Mouse (Mus musculus) myocyte (in vitro differentiated cells): ENCODE measurements around the gene Gm2174. TPM values are rescaled to one million over a fixed set of nuclear protein-coding genes. Genes with fewer than 3 reads are reported as not detected.

Experiments
- H3K27me3 ChIP-seq: one replicate; pipeline ENCODE4 v1.6.1; 2011; ENCODE audit not compliant: control insufficient read depth, insufficient read depth, insufficient read length
- H3K36me3 ChIP-seq: one replicate; pipeline ENCODE4 v1.6.1; 2011; ENCODE audit not compliant: control insufficient read depth, insufficient read depth
- H3K4me2 ChIP-seq: one replicate; pipeline ENCODE4 v1.6.1; 2011; ENCODE audit warnings: low read depth, control low read depth
- H3K4me3 ChIP-seq: one replicate; pipeline ENCODE4 v1.5.1; 2011; ENCODE audit warnings: mild to moderate bottlenecking, control low read depth, moderate library complexity
- H3K79me2 ChIP-seq: one replicate; pipeline ENCODE4 v1.6.1; 2011; ENCODE audit not compliant: control insufficient read depth, insufficient read depth
- H3ac ChIP-seq: one replicate; pipeline ENCODE4 v1.6.1; 2011; ENCODE audit not compliant: control insufficient read depth, insufficient read length
- CEBPB ChIP-seq: IDR thresholded peaks from 2 replicates; pipeline ENCODE4 v1.6.1; 2011; ENCODE audit warnings: mild to moderate bottlenecking, moderate library complexity; ENCODE audit not compliant: poor library complexity, insufficient read depth, severe bottlenecking
- E2F4 ChIP-seq: IDR thresholded peaks from one replicate; pipeline ENCODE4 v1.6.1; 2011; ENCODE audit warnings: mild to moderate bottlenecking, control low read depth, moderate library complexity; ENCODE audit not compliant: insufficient read depth
- MAX ChIP-seq: IDR thresholded peaks from one replicate; pipeline ENCODE4 v1.6.1; 2011; ENCODE audit warnings: low read depth, mild to moderate bottlenecking, control low read depth
- MYOD1 ChIP-seq, 3 experiments: IDR thresholded peaks; one replicate each; pipeline ENCODE4 v1.6.1; 2011; ENCODE audit warnings: control low read depth in 2 of 3, low read depth in 2 of 3, mild to moderate bottlenecking in 2 of 3, moderate library complexity in 1 of 3; ENCODE audit not compliant: insufficient read length in 2 of 3, control insufficient read depth in 1 of 3
- MYOG ChIP-seq, 3 experiments: IDR thresholded peaks; one replicate each; pipeline ENCODE4 v1.6.1; 2011; ENCODE audit warnings: control low read depth in 2 of 3, low read depth in 2 of 3, mild to moderate bottlenecking in 2 of 3; ENCODE audit not compliant: insufficient read length in 2 of 3, control insufficient read depth in 1 of 3, insufficient read depth in 1 of 3
- POLR2A ChIP-seq: IDR thresholded peaks from one replicate; pipeline ENCODE4 v1.6.1; 2011; ENCODE audit warnings: low read depth, mild to moderate bottlenecking, control low read depth, moderate library complexity; ENCODE audit not compliant: insufficient read length
- POLR2AphosphoS2 ChIP-seq: IDR thresholded peaks from one replicate; pipeline ENCODE4 v1.6.1; 2011; ENCODE audit warnings: low read depth, control low read depth; ENCODE audit not compliant: insufficient read length
- REST ChIP-seq: IDR thresholded peaks from one replicate; pipeline ENCODE4 v1.6.1; 2011; ENCODE audit warnings: mild to moderate bottlenecking, control low read depth, moderate library complexity; ENCODE audit not compliant: insufficient read depth, insufficient read length
- SRF ChIP-seq: IDR thresholded peaks from one replicate; pipeline ENCODE4 v1.6.1; 2011; ENCODE audit warnings: low read depth; ENCODE audit not compliant: control insufficient read depth, insufficient read length
- TCF12 ChIP-seq: IDR thresholded peaks from one replicate; pipeline ENCODE4 v1.6.1; 2011; ENCODE audit warnings: mild to moderate bottlenecking, control low read depth; ENCODE audit not compliant: poor library complexity, insufficient read depth, severe bottlenecking
- TCF3 ChIP-seq: IDR thresholded peaks from one replicate; pipeline ENCODE4 v1.6.1; 2011; ENCODE audit warnings: low read depth, control low read depth; ENCODE audit not compliant: insufficient read length
- USF1 ChIP-seq: IDR thresholded peaks from one replicate; pipeline ENCODE4 v1.6.1; 2011; ENCODE audit warnings: low read depth, mild to moderate bottlenecking, control low read depth, moderate library complexity
- polyA plus RNA-seq: library from polyadenylated mRNA; unstranded; fragments of >200 nt; fragmentation: generic; extraction: Trizol; gene quantifications from one replicate; pipeline ENCODE4 v1.2.1, GENCODE M21; 2012; ENCODE audit warnings: missing spikeins

Gm2174 gene
- polyA plus RNA-seq, 1 experiment: 0.26 TPM

DNA sequence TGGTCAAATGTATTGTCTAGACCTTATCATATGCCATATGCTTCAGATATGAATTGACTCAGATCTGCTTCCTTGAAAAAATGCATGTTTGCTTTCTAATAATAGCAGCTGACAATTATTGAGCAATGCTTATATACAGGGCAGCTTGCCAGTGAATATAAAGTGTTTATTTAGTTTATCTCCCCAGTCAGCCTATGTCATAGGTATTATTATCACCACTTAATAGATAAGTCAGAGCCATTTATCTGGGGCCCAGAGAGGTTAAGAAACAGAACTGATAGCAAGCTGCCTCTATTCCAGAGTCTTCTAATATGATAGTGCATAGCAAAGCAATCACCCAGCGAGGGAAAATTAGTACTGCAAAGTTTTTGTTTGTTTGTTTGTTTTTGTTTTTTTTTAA, 17.1 kb downstream of the Gm2174 start:
- H3K27me3 ChIP-seq: no peaks in the 10 kb centered on the region
- H3K36me3 ChIP-seq: no peaks in the 10 kb centered on the region
- H3K4me2 ChIP-seq: no peak overlapping the region
- no peaks in the 10 kb centered on the region for H3K79me2 ChIP-seq
- TF ChIP-seq SRF: no peak
- no peak for TF ChIP-seq REST
- no peak for TF ChIP-seq POLR2A
- TF ChIP-seq MAX: no peak
- no peak overlapping the region for H3ac ChIP-seq
- H3K4me3 ChIP-seq: no peak overlapping the region

GRCm38 (mm10) chrX:56467688-56468087, 19.9 kb downstream of the Gm2174 start:
- TF ChIP-seq TCF3 (no peak), POLR2AphosphoS2 (no peak), MYOG (IDR thresholded peaks at IDR 0.05; ENCODE audit: control insufficient read depth in 1 of 3, insufficient read depth in 1 of 3, insufficient read length in 2 of 3, low read depth in 2 of 3) (no peak), USF1 (no peak), REST (no peak), CEBPB (no peak), TCF12 (no peak), POLR2A (no peak), SRF (no peak), E2F4 (no peak), MYOD1 (IDR thresholded peaks at IDR 0.05; ENCODE audit: control insufficient read depth in 1 of 3, insufficient read length in 2 of 3, low read depth in 2 of 3) (no peak), MAX (no peak)
- Histone ChIP-seq H3K27me3 (no peaks in the 10 kb centered on the region), H3ac (no peak overlapping the region), H3K4me3 (no peak overlapping the region), H3K79me2 (no peaks in the 10 kb centered on the region), H3K4me2 (no peak overlapping the region), H3K36me3 (no peaks in the 10 kb centered on the region)

DNA sequence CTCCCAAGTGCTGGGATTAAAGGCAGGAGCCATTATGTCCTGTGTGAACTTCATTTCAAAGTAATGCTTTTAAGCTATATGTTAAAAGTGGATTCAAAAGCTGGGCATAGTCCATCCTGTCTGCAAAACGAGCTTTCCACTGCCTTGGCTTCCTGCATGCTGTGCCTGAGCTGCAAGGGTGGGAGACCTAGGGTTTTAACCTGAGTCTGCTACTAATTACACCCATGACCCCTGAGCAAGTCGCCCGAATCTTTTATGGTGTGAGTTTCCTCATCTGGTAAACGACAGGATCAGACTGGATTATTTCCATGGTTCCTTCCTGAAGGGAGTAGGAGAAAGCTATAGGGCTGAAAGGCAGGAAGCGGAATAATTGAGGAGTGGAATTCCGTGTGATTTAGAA, 20.7 kb downstream of the Gm2174 start:
- Histone ChIP-seq H3ac (no peak overlapping the region), H3K79me2 (no peaks in the 10 kb centered on the region), H3K27me3 (no peaks in the 10 kb centered on the region), H3K36me3 (no peaks in the 10 kb centered on the region), H3K4me3 (no peak overlapping the region), H3K4me2 (no peak overlapping the region)
- no peak for TF ChIP-seq MYOG (IDR thresholded peaks at IDR 0.05; ENCODE audit: control insufficient read depth in 1 of 3, insufficient read depth in 1 of 3, insufficient read length in 2 of 3, low read depth in 2 of 3)
- no peak for TF ChIP-seq REST
- no peak for TF ChIP-seq CEBPB
- no peak for TF ChIP-seq TCF12
- no peak for TF ChIP-seq SRF
- TF ChIP-seq POLR2AphosphoS2: no peak

DNA sequence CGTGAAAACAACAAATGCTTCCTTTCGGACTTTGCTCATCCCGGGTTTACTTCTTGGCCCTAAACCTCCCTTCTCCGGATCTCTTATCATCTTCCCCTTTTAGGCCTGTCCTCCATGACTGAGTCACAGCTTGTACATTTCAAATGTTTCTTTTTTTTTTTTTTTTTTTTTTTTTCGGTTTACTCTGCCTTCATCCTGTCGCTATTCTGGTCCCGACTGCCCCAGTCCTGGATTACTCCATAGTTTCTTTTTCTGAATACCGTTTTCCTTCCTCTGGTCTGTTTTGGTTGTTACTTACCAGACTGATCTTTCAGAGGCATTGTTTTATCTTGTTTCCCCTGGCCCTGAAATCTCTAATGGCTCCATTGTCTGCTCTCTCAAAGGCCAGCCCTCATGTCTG, 26.3 kb downstream of the Gm2174 start:
- no peak for TF ChIP-seq REST
- no peak for TF ChIP-seq MYOD1 (IDR thresholded peaks at IDR 0.05; ENCODE audit: control insufficient read depth in 1 of 3, insufficient read length in 2 of 3, low read depth in 2 of 3)
- no peak for TF ChIP-seq POLR2A
- no peak for TF ChIP-seq SRF
- TF ChIP-seq TCF3: no peak
- no peak for TF ChIP-seq MAX
- no peak for TF ChIP-seq TCF12
- no peak for TF ChIP-seq USF1
- TF ChIP-seq CEBPB: no peak
- no peak for TF ChIP-seq MYOG (IDR thresholded peaks at IDR 0.05; ENCODE audit: control insufficient read depth in 1 of 3, insufficient read depth in 1 of 3, insufficient read length in 2 of 3, low read depth in 2 of 3)
- no peak for TF ChIP-seq POLR2AphosphoS2
- no peak for TF ChIP-seq E2F4
- no peak overlapping the region for H3ac ChIP-seq
- H3K4me2 ChIP-seq: no peak overlapping the region
- H3K4me3 ChIP-seq: no peak overlapping the region
- H3K36me3 ChIP-seq: no peaks in the 10 kb centered on the region
- H3K27me3 ChIP-seq: no peaks in the 10 kb centered on the region
- no peaks in the 10 kb centered on the region for H3K79me2 ChIP-seq

DNA sequence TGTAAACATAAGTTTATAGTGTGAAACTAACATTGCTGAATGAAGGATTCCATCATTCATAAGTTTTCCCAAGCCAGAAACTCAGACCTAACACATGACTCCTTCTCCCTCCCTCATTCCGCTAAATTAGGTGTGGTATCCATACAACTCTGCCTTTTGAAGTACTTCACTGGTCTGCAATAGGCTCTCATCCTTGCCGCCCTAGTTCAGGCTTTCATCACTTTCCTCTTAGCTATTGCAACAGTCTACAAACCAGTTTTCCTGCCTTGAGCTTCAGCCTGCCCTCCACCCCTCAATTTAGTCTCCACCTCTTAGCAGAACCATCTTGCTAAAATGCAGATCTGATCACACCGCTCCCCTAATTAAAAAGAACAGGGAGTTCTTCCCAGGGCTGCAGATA, 29.8 kb downstream of the Gm2174 start:
- H3K4me3 ChIP-seq: no peak overlapping the region
- no peaks in the 10 kb centered on the region for H3K27me3 ChIP-seq
- TF ChIP-seq POLR2AphosphoS2 (no peak), TCF12 (no peak), MYOG (IDR thresholded peaks at IDR 0.05; ENCODE audit: control insufficient read depth in 1 of 3, insufficient read depth in 1 of 3, insufficient read length in 2 of 3, low read depth in 2 of 3) (no peak), SRF (no peak), TCF3 (no peak), CEBPB (no peak), E2F4 (no peak), POLR2A (no peak), MYOD1 (IDR thresholded peaks at IDR 0.05; ENCODE audit: control insufficient read depth in 1 of 3, insufficient read length in 2 of 3, low read depth in 2 of 3) (no peak), REST (no peak), USF1 (no peak), MAX (no peak)
- no peak overlapping the region for H3K4me2 ChIP-seq
- H3K79me2 ChIP-seq: no peaks in the 10 kb centered on the region
- H3K36me3 ChIP-seq: no peaks in the 10 kb centered on the region
- no peak overlapping the region for H3ac ChIP-seq
